Mouse (Mus musculus): Measurements from ENCODE around the gene BC025920.

Gene BC025920

DNA sequence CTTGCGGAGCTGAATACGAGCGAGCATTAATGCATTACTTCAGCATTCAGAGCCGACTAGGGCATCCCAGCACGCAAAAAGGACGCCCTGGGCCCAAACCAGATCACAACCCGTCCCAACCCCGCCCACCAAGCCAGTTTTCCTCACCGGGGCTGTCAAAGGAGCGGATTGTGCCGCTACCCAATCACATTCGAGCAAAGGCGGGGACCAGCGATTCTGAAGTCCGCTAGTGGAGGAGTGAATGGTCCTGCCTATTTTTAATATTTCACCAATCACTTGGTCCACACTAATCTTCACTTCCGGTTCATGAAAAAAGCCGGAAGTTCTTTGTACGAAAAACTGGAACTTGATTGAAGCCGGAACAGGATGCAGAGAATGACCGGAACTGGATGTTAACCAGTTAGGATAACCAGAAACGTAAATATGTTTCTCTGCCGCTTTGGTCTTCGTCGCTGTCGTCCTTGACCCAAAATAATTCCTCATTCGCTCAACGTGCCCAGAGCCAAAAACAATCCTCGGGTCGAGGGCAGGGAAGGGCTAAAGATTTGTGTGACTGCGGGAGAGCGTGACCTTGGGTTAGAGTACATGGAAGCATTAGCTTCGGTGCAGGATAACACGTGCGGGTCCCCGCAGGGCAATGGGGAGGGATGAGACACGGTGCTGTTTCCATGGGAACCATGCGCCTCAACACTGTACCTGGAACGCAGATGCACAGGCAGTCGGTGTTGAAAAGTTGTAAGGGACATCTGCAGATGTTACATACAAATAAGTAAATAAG, at the start of gene BC025920:
Gene BC025920, plus strand, starts transcription at position 297 of the 778 bp plus-strand sequence.
- DNase-seq (ENCODE audit: low spot score): peak; percentile 96

DNA sequence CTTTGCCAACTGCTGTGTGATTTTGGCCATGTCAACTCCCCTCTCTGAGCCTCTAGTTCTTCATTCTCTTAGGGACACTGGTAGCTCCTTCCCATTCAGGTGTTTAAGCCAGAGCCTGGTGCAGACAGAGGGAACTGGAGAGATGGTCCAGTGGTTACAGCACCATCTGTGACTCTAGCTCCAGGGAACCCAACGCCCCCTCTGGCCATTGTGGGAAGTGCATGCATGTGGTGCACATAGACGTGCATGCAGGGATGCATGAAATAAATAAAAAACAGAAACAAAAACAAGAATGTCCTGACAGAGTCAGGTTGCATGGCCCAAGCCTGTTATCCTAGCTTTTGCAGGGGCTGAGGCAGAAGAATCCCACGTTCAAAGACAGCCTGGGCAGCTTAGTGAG, 49.8 kb upstream of the BC025920 start:
- DNase-seq (ENCODE audit: low spot score): no peak

DNA sequence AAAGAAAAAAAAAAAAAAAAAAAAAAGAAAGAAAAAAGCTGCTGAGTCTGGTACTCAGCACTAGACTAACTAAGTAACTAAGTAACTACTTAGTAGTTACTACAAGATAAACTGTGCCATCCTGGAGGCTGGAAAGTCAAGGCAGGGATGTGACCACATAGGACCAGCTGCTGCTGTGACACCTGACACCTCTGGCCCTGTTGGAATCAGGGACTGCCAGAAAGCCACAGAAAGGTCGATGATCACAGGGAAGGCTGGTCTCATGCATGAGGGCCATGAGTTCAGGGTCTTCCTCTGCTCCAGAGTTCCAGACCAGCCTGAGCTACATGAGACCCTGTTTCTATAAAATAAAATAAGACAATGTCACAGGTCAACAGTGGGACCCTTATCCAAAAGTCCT, 48.6 kb upstream of the BC025920 start:
- no peak for DNase-seq (ENCODE audit: low spot score)

DNA sequence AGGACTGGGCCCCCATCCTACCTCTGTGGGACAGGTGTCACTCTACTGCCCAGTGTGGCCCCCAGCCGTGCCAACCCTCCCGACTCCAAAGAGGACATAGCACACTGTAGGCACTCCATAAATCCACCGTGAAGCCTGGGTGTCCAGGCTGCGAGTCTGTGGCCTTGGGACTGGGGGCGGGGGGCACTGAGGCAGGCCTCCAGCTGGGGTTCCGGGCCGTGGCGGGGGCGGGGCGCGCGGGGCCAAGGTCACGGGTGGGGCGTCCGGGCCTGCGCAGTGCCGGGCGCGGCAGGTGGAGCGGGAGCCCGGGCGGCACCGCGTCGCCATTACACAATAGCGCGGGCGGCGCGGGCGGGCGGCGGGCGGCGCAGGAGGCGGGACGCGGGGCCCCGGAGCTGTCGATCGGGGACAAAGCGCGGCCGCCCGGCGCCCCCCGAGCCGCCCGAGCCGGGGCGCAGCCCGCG, 46.9 kb upstream of the BC025920 start, which contains the start of gene Aes:
Gene Aes, plus strand, starts transcription at position 326 of the 464 bp plus-strand sequence.
- no peak for DNase-seq (ENCODE audit: low spot score)

DNA sequence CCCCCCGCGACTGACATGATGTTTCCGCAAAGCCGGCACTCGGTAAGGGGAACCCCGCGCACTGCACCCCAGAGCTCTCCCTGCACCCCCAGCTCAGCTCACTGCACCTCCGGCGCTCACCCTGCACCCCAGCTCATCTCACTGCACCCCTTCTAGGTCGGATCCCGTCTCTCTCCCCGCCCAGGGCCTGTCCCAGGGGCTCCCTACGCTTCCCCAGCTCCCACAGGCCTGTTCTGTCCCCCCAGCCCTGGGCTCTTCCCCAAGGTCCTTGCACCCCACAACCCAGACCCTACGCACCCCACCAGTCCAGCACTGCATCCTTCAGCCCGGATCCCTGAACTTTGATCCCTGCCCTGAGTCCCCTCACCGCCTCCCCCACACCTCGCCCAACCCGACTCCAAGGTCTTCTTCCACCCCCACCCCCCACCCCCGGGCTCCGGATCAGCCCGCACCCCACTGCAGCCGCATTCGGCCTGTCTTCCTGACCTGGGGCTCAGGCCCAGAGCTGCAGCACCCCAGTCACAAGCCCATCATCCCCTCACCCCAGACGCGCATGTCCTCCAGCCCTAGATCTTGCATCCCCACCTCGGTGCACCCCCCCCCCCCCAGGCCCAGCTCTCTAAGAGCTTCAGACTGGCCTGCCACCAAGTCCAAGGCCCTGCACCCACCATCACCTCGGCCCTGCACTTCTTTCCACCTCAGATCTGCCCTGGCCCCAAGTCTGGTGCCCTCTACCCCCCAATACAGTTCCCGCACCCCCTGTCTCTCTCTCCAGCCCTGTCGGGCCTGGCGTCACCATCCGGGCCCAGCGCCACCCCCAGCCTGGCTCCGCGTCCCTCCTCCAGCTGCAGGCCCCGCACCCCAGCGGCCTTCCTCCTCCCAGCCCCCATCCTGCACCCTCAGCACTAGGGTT, 46.2 kb upstream of the BC025920 start:
- DNase-seq (ENCODE audit: low spot score): no peak

DNA sequence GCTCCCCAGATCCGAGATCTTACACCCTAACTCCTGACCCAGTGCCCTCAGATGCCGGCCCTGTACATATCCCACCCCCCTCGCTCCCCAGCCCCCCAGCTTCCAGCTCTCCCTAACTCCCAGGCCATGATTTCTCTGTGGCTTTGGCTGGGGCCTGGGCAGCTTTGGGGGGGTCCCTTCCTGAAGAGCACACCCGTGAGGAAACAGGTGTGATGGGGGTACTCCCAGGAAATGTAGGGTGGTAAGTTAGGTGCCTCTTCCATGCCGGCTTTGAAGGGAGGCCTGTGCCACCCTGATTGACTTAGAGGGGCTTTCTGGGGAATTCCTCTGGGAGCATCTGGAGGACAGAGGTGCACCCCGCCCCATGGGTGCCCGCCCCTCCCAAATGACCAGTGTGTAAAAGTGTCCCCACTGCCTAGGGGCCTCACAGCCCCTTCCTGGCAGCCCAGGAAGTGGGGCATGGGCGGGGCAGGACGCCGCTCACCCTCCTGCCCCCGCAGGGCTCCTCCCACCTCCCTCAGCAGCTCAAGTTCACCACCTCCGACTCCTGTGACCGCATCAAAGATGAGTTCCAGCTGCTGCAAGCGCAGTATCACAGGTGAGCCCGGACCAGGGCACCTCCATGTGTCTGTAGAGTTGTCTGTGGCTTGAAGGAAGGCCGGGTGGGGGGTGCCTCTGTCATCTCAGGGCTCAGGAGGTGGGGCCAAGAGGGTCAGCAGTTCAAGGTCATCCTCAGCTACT, 45.2 kb upstream of the BC025920 start:
- DNase-seq (ENCODE audit: low spot score): no peak

DNA sequence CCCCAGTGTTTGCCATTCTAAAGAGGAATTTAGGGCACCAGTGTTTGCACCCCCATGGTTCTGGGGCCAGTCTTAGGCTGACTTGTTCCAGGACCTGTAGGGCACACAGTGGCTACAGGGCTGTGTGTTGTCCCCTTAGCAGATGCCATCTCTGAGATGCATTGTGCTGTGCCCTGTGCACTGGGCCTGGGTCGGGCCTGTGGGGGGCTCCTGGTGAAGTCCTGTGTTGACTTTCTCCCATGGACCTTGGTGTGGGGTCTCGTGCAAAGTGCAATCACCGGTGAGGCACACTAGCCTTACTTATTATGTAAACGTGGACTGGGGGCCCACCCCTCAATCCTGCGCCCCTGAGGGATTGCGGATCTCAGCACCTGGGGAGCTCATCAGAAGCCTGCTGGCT, 43.7 kb upstream of the BC025920 start:
- no peak for DNase-seq (ENCODE audit: low spot score)

DNA sequence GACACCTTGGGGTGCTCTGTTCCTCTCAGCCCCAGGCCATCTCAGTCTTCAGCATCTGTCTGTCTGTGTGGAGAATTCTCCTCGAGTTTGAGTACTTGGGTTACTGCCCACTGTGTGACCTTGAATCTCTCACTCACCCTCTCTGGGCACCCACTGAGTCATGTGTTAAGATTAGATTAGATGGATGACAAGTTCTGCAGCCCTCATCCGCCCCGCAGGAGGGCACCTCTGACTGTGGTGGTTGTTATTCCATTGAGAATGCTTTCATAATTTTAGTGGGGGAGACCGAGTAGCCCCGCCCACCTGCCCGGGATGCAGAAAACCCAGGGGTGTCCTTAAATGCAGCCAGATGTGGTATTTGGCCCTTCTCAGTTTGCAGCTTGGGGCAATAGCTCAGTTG, 42.6 kb upstream of the BC025920 start:
- DNase-seq (ENCODE audit: low spot score): no peak

DNA sequence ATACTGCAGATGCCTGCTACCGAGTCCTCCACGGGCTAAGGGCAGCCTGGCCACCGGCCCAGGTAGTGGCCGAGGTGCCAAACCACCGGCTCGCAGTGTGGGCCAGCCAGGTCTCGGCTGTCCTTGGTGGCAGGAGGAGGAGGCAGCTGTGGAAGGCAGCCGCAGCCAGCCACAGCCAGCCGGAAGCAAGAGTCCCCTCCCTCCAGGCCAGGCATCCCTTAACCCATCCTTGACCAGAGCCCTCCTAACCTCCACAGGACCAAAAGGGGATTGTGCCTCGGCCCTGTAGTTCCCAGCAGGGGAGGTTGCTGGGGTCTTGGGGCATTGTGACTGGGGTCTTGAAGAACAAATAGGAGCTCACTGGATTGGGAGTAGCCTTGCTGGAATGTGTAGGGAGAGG, 41.9 kb upstream of the BC025920 start:
- no peak for DNase-seq (ENCODE audit: low spot score)

DNA sequence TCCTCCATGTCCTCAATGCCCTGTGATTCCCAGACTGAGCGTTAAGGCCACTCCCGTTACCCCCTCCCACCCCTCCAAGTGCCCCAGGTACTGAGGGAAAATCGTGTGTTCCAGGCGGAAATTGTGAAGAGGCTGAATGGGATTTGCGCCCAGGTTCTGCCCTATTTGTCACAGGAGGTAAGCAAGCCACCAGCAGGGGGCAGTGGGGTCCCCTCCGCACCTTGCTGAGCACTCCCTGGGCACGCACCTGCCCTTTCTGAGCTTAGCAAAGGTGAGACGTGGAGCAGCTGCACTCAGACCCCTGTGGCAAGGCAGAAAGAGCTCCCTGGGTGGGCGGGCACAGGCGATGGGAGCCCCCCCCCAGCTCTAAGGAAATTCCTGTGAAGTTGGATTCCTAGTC, 41.3 kb upstream of the BC025920 start:
- no peak for DNase-seq (ENCODE audit: low spot score)

DNA sequence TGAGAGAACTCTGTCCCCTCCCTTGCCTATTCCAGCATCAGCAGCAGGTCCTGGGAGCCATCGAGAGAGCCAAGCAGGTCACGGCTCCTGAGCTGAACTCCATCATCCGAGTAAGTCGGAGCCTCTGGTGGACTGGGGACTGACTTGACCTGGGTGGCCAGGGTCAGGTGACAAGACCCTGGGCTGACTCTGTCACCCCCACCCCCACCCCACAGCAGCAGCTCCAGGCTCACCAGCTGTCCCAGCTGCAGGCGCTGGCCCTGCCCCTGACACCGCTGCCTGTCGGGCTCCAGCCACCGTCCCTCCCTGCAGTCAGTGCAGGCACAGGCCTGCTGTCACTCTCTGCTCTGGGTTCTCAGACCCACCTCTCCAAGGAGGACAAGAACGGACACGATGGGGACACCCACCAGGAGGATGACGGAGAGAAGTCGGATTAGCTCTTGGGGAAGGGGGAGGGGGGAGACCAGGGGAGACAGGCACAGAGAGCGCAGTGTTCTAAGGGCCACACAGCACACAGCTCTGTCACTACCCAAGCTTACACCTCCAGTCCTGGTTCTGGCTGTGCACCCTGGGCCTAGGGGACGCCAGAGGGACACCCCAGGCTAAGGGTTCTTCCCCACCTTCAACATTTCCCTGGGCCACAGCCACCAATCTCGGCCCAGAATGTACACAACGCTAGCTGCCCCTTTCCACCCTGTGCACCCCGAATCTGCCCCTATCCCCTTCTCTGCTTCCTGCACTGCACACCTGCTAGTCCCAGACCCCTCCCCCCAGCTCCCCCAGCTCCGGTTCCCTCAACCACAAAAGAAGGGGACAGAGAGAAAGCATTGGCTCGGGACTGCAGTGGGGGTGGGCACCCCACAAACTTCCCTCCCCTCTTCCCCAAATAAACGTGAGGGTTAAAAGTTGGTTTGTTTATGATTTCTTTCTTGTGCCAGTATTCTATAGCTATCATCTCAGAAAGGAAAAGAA, 40.5 kb upstream of the BC025920 start:
- no peak for DNase-seq (ENCODE audit: low spot score)

DNA sequence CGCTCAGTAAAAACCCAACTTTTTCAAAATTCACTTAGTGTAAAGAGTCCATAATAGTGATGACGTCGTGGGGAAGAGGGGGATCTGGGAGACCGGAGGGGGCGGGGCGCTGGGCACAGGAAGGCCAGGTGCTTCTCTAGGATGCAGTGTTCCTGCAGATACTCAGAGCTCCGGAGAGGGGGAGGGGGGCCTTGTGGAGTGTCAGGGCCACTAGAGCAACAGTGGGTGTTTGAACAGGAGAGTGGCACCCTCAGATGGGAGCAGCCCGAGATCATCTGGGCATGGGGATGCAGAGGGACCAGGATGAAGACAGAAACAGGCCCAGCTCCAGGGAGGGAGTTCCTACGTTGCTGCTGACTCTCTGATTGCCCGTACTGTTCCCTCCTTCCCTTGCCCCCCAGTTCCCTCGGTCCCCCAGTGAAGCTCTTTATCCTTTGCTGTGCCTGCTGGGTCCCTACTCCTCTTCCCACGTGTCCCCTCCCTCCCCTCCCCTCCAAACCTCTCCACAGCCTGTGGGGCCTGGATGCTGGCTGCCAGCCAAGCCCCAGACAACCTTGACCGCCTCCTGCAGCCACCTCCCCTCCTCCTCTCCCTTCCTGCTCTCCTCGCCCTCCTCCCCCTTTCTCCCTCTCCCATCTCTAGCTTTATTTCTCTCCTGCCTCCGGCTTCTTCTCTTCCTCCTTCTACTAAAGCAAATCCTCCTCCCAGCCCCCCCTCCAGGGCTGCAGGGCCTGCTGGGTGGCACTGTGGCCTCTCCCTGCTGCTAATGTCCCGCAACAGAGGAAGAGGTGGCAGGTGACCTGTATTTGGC, 37.5 kb upstream of the BC025920 start:
- no peak for DNase-seq (ENCODE audit: low spot score)

DNA sequence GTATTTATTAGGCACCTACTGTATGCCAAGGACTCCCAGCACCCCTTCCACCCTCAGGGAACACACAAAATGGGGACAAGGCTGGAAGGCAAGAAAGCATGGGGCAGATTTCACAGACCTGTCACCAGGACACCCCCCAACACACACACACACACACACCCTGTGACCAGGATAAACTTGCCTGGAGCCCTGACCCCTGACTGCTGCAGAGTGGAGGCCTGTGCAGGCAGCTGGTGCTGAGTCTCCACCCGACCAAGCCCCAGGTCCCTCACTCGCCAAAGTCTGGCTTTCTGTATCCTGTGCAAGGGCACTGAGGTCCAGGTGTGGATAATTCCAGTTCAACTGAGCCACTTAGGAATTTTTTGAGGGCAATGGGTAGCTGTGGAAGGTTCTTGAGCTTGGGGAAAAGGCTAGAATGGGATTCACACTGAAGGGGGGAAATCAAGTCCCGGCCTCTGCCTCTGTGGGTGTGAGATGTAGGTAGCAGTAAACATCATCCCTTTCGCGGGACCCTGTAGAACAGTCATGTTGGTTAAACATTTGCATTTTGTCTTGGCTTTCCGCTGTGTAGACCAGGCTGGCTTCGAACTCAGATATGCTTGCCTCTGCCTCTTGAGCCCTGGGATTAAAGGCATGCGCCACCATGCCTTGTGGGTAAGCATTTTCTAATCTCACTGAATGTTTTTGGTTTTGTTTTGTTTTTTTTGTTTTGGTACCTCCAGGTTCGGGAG, 36.4 kb upstream of the BC025920 start:
- no peak for DNase-seq (ENCODE audit: low spot score)

DNA sequence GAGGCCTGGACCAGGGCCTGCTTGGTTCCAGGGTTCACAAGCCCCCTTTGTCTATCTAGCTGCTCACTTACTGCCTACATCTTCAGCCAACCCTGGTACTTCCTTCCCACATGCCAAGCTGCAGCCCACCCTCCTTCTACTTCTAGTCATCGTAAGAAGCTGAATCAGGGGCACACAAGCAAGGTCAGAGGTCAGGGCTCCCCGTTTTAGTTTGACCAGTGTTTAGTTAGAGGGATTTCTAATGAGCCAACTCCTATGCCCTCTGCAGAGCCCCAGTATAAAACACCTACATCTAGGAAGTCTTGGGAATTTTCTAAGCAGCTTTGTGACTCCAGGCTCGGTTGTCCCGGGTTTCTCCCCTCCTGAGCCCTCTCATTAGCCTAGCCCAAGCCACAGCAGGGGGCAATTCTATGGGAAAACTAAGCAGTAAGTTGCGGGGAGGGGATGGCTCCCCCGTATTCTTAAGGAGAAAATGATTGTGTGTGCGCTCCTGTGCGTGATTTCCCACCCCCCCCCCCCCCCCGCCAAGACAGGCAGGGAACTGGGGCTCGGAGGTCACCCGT, 35.8 kb upstream of the BC025920 start:
- DNase-seq (ENCODE audit: low spot score): no peak

DNA sequence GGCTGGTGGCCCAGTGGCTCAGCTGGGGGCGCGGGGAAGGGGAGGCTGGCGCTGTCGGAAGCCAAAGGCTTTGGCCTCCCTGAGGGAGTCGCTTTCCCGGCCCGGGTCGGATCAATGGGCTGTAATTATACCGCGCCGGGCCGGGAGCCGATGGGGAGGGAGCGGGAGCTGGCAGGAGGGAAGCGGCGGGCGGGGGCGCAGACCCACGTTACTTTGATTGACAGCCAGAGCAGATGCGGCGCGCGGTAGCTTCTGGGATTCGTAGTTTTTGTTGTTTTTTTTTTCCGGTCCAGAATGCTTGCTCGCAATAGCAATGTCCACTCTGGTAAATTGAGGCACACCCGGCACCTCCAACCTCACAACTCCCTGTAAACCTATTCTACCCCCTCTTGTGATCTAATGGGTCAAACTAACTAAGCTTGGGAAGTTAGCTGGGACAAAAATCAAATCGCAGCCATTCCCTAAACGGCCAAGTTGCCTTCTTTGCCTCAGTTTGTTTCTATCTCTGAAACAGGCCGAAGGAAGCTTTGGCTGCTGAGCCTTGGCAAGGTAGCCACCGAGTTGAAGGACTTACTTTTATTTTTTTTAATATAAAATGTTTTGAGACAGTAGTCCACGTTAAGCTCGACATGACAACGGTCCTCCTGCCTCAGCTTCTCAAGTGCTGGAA, 35.1 kb upstream of the BC025920 start:
- DNase-seq (ENCODE audit: low spot score): peak; percentile 84

DNA sequence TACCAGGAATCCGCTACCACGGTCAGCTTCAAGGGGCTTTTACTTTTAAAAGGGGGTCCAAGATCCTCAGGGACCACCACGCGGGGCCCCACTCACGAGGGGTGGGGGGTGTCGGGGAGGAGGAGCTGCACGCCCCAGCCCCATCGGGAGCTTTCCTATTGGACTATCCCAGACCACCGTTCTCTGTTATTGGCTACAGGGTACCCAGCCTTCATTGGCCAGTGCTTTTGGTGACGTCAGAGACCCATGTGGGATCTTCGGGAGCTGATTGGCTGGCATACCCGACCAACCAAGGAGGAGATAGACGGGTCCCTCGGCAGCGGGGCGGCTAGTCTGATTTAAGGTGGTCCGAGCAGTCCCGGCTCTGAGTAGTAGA, 34.6 kb upstream of the BC025920 start:
- DNase-seq (ENCODE audit: low spot score): peak; percentile 97

DNA sequence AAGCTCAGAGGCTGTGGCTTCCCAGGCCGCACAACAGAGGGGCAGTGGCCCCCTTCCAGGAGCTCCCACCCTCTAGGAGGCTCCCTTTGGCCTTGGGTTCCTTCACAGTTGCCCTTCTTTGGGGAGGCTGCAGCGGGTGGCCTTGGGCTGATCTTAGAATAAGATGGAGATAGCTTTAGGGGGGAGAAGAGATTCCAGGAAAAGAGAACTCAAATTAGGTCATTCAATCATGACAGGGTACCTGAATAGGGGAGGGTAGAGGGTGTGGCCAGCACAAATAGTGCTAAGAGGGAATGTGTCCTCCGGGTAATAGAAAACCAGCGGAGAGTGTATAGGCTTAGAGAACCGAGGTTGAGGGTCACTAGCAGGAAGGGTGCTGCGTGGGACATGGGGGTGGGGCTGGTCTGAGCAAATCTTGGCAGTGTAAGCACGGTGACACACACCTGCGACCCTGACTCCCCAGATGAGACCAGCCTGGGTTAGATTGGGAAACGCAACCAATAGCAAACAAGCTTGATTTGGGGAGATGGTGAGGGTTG, 33.9 kb upstream of the BC025920 start:
- no peak for DNase-seq (ENCODE audit: low spot score)

DNA sequence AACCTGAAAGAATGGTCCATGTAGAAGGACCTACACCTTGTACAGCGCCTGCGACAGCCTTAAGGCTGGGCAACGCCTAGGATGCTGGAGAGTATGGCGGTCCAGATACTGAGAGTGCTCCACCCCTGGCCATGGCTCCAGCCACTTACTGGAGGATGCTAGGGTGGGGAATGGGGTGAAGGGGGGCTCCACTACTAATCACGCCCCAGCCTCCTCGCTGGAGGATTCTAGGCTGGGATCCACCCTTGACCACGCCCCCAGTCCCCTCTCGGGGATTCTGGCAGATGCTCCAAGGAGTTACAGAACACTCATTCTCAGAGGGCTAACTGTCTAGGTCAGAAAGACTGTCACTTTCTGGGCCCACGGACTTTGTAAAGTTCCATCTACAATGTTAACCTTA, 33.1 kb upstream of the BC025920 start:
- peak; percentile 56 for DNase-seq (ENCODE audit: low spot score)
